Mouse (Mus musculus): ENCODE measurements around the gene Rasgef1a. TPM values are rescaled to one million over a fixed set of nuclear protein-coding genes. Genes with fewer than 3 reads are reported as not detected.

Rasgef1a gene
- polyA plus RNA-seq, 1 experiment from 2014 or later = 0.28 TPM

GRCm38 (mm10) chr6:118045180-118045579 is 33.9 kb downstream of the Rasgef1a start:
- Histone ChIP-seq H3K27ac (ENCODE audit: low read depth, low read length) (no peak overlapping the region), H3K27me3 (ENCODE audit: control insufficient read depth, insufficient read depth, low read length) (no peaks in the 10 kb centered on the region), H3K9me3 (ENCODE audit: control insufficient read depth, low read length) (no peaks in the 10 kb centered on the region), H3K36me3 (ENCODE audit: control insufficient read depth, insufficient read depth, low read length) (no peaks in the 10 kb centered on the region), H3K9ac (ENCODE audit: low read depth, low read length) (no peak overlapping the region), H3K4me1 (ENCODE audit: control insufficient read depth, insufficient read depth, low read length) (no peaks in the 10 kb centered on the region), H3K4me2 (replicated peaks; ENCODE audit: low read depth, low read length) (no peak overlapping the region), H3K4me3 (ENCODE audit: low read length) (no peak overlapping the region)
- WGBS = 44% methylated on average over 4 of the region's 4 CpGs
- ATAC-seq (ENCODE audit: low FRiP score, low TSS enrichment) = no peak

GRCm38 (mm10) chr6:118045892-118046291 is 34.7 kb downstream of the Rasgef1a start:
- ATAC-seq (ENCODE audit: low FRiP score, low TSS enrichment) = no peak
- H3K27me3 ChIP-seq (ENCODE audit: control insufficient read depth, insufficient read depth, low read length) = no peaks in the 10 kb centered on the region

GRCm38 (mm10) chr6:118046511-118046910 is 35.3 kb downstream of the Rasgef1a start:
- H3K4me2 ChIP-seq (replicated peaks; ENCODE audit: low read depth, low read length) = no peak overlapping the region
- H3K9ac ChIP-seq (ENCODE audit: low read depth, low read length) = no peak overlapping the region
- no peaks in the 10 kb centered on the region for H3K27me3 ChIP-seq (ENCODE audit: control insufficient read depth, insufficient read depth, low read length)
- H3K4me3 ChIP-seq (ENCODE audit: low read length) = no peak overlapping the region
- no peak overlapping the region for H3K27ac ChIP-seq (ENCODE audit: low read depth, low read length)
- no peaks in the 10 kb centered on the region for H3K4me1 ChIP-seq (ENCODE audit: control insufficient read depth, insufficient read depth, low read length)
- H3K36me3 ChIP-seq (ENCODE audit: control insufficient read depth, insufficient read depth, low read length) = no peaks in the 10 kb centered on the region
- ATAC-seq (ENCODE audit: low FRiP score, low TSS enrichment) = no peak
- no peaks in the 10 kb centered on the region for H3K9me3 ChIP-seq (ENCODE audit: control insufficient read depth, low read length)
- WGBS = 81% methylated on average over 3 of the region's 3 CpGs

More at GRCm38 (mm10) chr6:118045892-118046291, 34.7 kb downstream of the Rasgef1a start:
- Histone ChIP-seq H3K27ac (ENCODE audit: low read depth, low read length) (no peak overlapping the region), H3K4me3 (ENCODE audit: low read length) (no peak overlapping the region), H3K4me2 (replicated peaks; ENCODE audit: low read depth, low read length) (no peak overlapping the region), H3K36me3 (ENCODE audit: control insufficient read depth, insufficient read depth, low read length) (no peaks in the 10 kb centered on the region), H3K9me3 (ENCODE audit: control insufficient read depth, low read length) (no peaks in the 10 kb centered on the region), H3K4me1 (ENCODE audit: control insufficient read depth, insufficient read depth, low read length) (no peaks in the 10 kb centered on the region), H3K9ac (ENCODE audit: low read depth, low read length) (no peak overlapping the region)
- WGBS = 62% methylated on average over 7 of the region's 7 CpGs

- no peaks in the 10 kb centered on the region for H3K9me3 ChIP-seq (ENCODE audit: control insufficient read depth, low read length)
- H3K4me3 ChIP-seq (ENCODE audit: low read length) = no peak overlapping the region
- ATAC-seq (ENCODE audit: low FRiP score, low TSS enrichment) = no peak
- H3K36me3 ChIP-seq (ENCODE audit: control insufficient read depth, insufficient read depth, low read length) = no peaks in the 10 kb centered on the region
- H3K4me2 ChIP-seq (replicated peaks; ENCODE audit: low read depth, low read length) = no peak overlapping the region
- no peak overlapping the region for H3K9ac ChIP-seq (ENCODE audit: low read depth, low read length)
- no peaks in the 10 kb centered on the region for H3K4me1 ChIP-seq (ENCODE audit: control insufficient read depth, insufficient read depth, low read length)
- no peaks in the 10 kb centered on the region for H3K27me3 ChIP-seq (ENCODE audit: control insufficient read depth, insufficient read depth, low read length)
- no peak overlapping the region for H3K27ac ChIP-seq (ENCODE audit: low read depth, low read length)
Observed at GRCm38 (mm10) chr6:118046924-118047323, 35.7 kb downstream of the Rasgef1a start.

- Histone ChIP-seq H3K27me3 (ENCODE audit: control insufficient read depth, insufficient read depth, low read length) (no peaks in the 10 kb centered on the region), H3K9ac (ENCODE audit: low read depth, low read length) (no peak overlapping the region), H3K36me3 (ENCODE audit: control insufficient read depth, insufficient read depth, low read length) (no peaks in the 10 kb centered on the region), H3K4me2 (replicated peaks; ENCODE audit: low read depth, low read length) (no peak overlapping the region), H3K27ac (ENCODE audit: low read depth, low read length) (no peak overlapping the region), H3K9me3 (ENCODE audit: control insufficient read depth, low read length) (no peaks in the 10 kb centered on the region), H3K4me3 (ENCODE audit: low read length) (no peak overlapping the region), H3K4me1 (ENCODE audit: control insufficient read depth, insufficient read depth, low read length) (no peaks in the 10 kb centered on the region)
- WGBS = 72% methylated on average over 4 of the region's 4 CpGs
- no peak for ATAC-seq (ENCODE audit: low FRiP score, low TSS enrichment)
Observed at GRCm38 (mm10) chr6:118047811-118048505, 36.7 kb downstream of the Rasgef1a start.

GRCm38 (mm10) chr6:118049776-118050175 is 38.5 kb downstream of the Rasgef1a start:
- Histone ChIP-seq H3K36me3 (ENCODE audit: control insufficient read depth, insufficient read depth, low read length) (no peaks in the 10 kb centered on the region), H3K9me3 (ENCODE audit: control insufficient read depth, low read length) (no peaks in the 10 kb centered on the region), H3K4me1 (ENCODE audit: control insufficient read depth, insufficient read depth, low read length) (no peaks in the 10 kb centered on the region), H3K4me2 (replicated peaks; ENCODE audit: low read depth, low read length) (no peak overlapping the region), H3K27ac (ENCODE audit: low read depth, low read length) (no peak overlapping the region), H3K9ac (ENCODE audit: low read depth, low read length) (no peak overlapping the region), H3K4me3 (ENCODE audit: low read length) (no peak overlapping the region), H3K27me3 (ENCODE audit: control insufficient read depth, insufficient read depth, low read length) (no peaks in the 10 kb centered on the region)
- no peak for ATAC-seq (ENCODE audit: low FRiP score, low TSS enrichment)
- WGBS = 85% methylated on average over 6 of the region's 6 CpGs

GRCm38 (mm10) chr6:118051474-118051873 is 40.2 kb downstream of the Rasgef1a start:
- WGBS = 88% methylated on average over 4 of the region's 4 CpGs
- no peak overlapping the region for H3K9ac ChIP-seq (ENCODE audit: low read depth, low read length)
- H3K4me2 ChIP-seq (replicated peaks; ENCODE audit: low read depth, low read length) = no peak overlapping the region
- no peak overlapping the region for H3K4me3 ChIP-seq (ENCODE audit: low read length)
- H3K36me3 ChIP-seq (ENCODE audit: control insufficient read depth, insufficient read depth, low read length) = no peaks in the 10 kb centered on the region
- no peak for ATAC-seq (ENCODE audit: low FRiP score, low TSS enrichment)
- no peaks in the 10 kb centered on the region for H3K9me3 ChIP-seq (ENCODE audit: control insufficient read depth, low read length)
- no peaks in the 10 kb centered on the region for H3K4me1 ChIP-seq (ENCODE audit: control insufficient read depth, insufficient read depth, low read length)
- no peaks in the 10 kb centered on the region for H3K27me3 ChIP-seq (ENCODE audit: control insufficient read depth, insufficient read depth, low read length)
- H3K27ac ChIP-seq (ENCODE audit: low read depth, low read length) = no peak overlapping the region

- Histone ChIP-seq H3K4me1 (ENCODE audit: control insufficient read depth, insufficient read depth, low read length) (no peaks in the 10 kb centered on the region), H3K4me3 (ENCODE audit: low read length) (no peak overlapping the region), H3K27me3 (ENCODE audit: control insufficient read depth, insufficient read depth, low read length) (no peaks in the 10 kb centered on the region), H3K27ac (ENCODE audit: low read depth, low read length) (no peak overlapping the region), H3K9ac (ENCODE audit: low read depth, low read length) (no peak overlapping the region), H3K4me2 (replicated peaks; ENCODE audit: low read depth, low read length) (no peak overlapping the region), H3K36me3 (ENCODE audit: control insufficient read depth, insufficient read depth, low read length) (no peaks in the 10 kb centered on the region), H3K9me3 (ENCODE audit: control insufficient read depth, low read length) (no peaks in the 10 kb centered on the region)
- whole genome bisulfite sequencing = 93% methylated on average over 10 of the region's 10 CpGs
- ATAC-seq (ENCODE audit: low FRiP score, low TSS enrichment) = no peak
Observed at GRCm38 (mm10) chr6:118055209-118055608, 44.0 kb downstream of the Rasgef1a start.

GRCm38 (mm10) chr6:118061266-118061665 is 50.0 kb downstream of the Rasgef1a start:
- Histone ChIP-seq H3K4me3 (ENCODE audit: low read length) (no peak overlapping the region), H3K9ac (ENCODE audit: low read depth, low read length) (no peak overlapping the region), H3K27ac (ENCODE audit: low read depth, low read length) (no peak overlapping the region), H3K9me3 (ENCODE audit: control insufficient read depth, low read length) (no peaks in the 10 kb centered on the region), H3K4me2 (replicated peaks; ENCODE audit: low read depth, low read length) (no peak overlapping the region), H3K27me3 (ENCODE audit: control insufficient read depth, insufficient read depth, low read length) (peaks cover 7% of the 10 kb centered on the region), H3K4me1 (ENCODE audit: control insufficient read depth, insufficient read depth, low read length) (peaks cover 3% of the 10 kb centered on the region; the same call in 1 of the 2 replicates), H3K36me3 (ENCODE audit: control insufficient read depth, insufficient read depth, low read length) (no peaks in the 10 kb centered on the region)
- 87% methylated on average over 4 of the region's 4 CpGs for WGBS
- no peak for ATAC-seq (ENCODE audit: low FRiP score, low TSS enrichment)
